Mouse (Mus musculus) kidney, adult 10 weeks (tissue): ENCODE data around the gene Olfr601. TPM values are rescaled to one million over a fixed set of nuclear protein-coding genes. Genes with fewer than 3 reads are reported as not detected.

Experiments
- polyA plus RNA-seq: library from polyadenylated mRNA; stranded (reverse); fragments of 350-450 nt; fragmentation: Illumina TruSeq; extraction: RNeasy Lipid Tissue Mini Kit (QIAGEN cat#74804); gene quantifications from one replicate; pipeline ENCODE4 v1.2.3, GENCODE M21; 2014; ENCODE audit warnings: low read depth, low replicate concordance

The Olfr601 gene
- polyA plus RNA-seq, result not detected

DNA sequence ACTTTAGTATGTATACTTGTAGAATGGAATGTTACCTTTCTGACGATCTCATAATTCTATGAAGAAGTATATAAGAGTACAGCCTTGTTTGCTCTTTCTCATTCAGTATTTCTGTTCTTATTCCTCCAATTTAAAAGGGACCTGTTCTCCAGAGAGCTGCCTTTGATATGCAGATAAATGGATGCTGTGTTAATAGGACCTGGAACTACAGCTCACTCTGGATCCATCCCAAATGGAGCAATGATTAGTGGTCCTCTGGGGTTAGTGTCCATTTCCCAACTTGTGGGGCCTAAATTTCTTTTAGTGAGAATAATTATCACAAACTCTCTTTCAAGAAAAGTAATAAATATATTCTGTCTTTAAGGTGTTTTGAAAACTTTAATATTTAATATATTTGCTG, at the start of gene Olfr601:
Olfr601 (minus strand) TSS at position 101 of the 400 bp plus-strand sequence.

GRCm38 (mm10) chr7:103386077-103386476, 23.6 kb upstream of the Olfr601 start, which contains the start of gene Olfr603:
Gene Olfr603 (minus strand): TSS chr7:103386177.

DNA sequence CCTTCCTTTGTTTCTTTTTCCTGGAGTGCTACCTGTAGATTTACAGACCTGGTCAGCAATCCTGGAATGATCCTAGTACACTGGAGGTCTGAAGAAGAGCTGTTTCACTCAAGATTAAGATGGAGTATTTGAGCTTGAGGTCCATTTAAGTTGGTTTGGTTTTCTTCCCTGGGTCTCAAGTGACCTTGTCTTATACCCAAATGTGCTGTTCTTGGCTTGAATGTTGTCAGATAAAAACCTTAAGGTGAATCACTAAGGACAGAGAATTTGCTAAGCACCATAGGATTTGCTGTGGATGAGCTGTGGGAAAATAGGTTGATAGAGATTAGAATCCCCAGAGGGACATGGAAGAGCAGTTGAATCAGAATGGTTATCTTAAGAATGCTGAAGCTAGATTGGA, 12.9 kb downstream of the Olfr601 start, which contains the start of gene Olfr600:
Olfr600 (minus strand) TSS at position 101 of the 400 bp plus-strand sequence.

DNA sequence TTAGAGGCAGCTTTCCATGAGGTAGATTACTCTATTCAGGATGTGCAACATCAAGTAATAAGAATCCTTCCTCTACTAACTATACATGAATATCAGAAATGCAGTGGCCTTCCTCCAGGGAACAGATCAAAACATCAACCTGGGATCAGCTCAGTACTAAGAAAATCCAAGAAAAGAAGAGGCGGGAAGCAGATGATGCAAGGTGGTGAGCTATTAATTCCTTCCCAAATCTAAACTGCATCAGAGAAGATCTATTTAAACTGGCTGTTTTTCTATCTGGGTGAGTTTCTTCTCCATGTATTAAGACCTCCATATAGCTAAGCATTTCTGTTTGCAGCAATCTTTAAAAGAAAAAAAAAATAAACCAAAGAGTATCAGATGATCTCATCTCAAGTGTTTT, 26.8 kb downstream of the Olfr601 start, which contains the start of gene Olfr599:
Olfr599 (plus strand) TSS at position 301 of the 400 bp plus-strand sequence.

GRCm38 (mm10) chr7:103323268-103323667, 39.2 kb downstream of the Olfr601 start, which contains the start of gene Olfr598:
Gene Olfr598 (plus strand): TSS chr7:103323568.

DNA sequence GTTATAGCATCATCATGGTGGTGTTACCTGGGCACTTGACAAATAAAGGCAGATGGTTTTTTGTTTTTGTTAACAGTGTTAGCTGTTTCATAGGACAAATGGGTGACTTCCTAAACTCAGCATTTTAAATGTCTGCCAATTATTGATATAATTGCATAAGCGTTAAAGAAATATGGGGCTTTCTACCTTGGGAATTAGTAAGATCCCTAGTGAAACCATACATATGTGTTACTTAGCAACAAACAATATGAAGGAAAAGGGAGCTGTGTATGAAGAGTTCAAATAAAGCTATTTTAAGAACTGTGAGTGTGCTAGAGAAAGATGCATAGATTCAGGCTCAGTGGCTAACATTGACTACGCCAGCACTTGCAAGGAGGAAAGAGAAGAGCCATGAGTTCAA, 46.4 kb downstream of the Olfr601 start, which contains the start of gene Olfr597:
Olfr597 (plus strand) TSS at position 301 of the 400 bp plus-strand sequence.

Other genes starting within 250 kb of the Olfr601 start
- not detected for gene Olfr586, start 237.0 kb downstream of the Olfr601 start, polyA plus RNA-seq
- gene Olfr588-ps1, start 221.8 kb downstream of the Olfr601 start, polyA plus RNA-seq, result not detected
- not detected for gene Olfr589, start 206.3 kb downstream of the Olfr601 start, polyA plus RNA-seq
- not detected for gene Olfr591, start 184.3 kb downstream of the Olfr601 start, polyA plus RNA-seq
- gene Olfr592, start 177.9 kb downstream of the Olfr601 start, polyA plus RNA-seq, result not detected
- not detected for gene Olfr593, start 150.8 kb downstream of the Olfr601 start, polyA plus RNA-seq
- not detected for gene Olfr594, start 145.7 kb downstream of the Olfr601 start, polyA plus RNA-seq
- gene Usp17ld, start 110.2 kb downstream of the Olfr601 start, polyA plus RNA-seq, result not detected
- not detected for gene Olfr596, start 57.0 kb downstream of the Olfr601 start, polyA plus RNA-seq
- not detected for gene Olfr597, start 46.3 kb downstream of the Olfr601 start, polyA plus RNA-seq
- not detected for gene Olfr598, start 39.1 kb downstream of the Olfr601 start, polyA plus RNA-seq
- not detected for gene Olfr599, start 26.7 kb downstream of the Olfr601 start, polyA plus RNA-seq
- gene Olfr600, start 13.0 kb downstream of the Olfr601 start, polyA plus RNA-seq, result not detected
- gene Olfr603, start 23.5 kb upstream of the Olfr601 start, polyA plus RNA-seq, result not detected
- gene Usp17lc, start 52.4 kb upstream of the Olfr601 start, polyA plus RNA-seq, result not detected
- not detected for gene Olfr605, start 82.8 kb upstream of the Olfr601 start, polyA plus RNA-seq
- gene Olfr606, start 86.4 kb upstream of the Olfr601 start, polyA plus RNA-seq, result not detected
- gene Olfr607, start 101.5 kb upstream of the Olfr601 start, polyA plus RNA-seq, result not detected
- not detected for gene Olfr608, start 107.2 kb upstream of the Olfr601 start, polyA plus RNA-seq
- not detected for gene Olfr609, start 135.4 kb upstream of the Olfr601 start, polyA plus RNA-seq
- not detected for gene Olfr610, start 149.5 kb upstream of the Olfr601 start, polyA plus RNA-seq
- not detected for gene Olfr611, start 158.2 kb upstream of the Olfr601 start, polyA plus RNA-seq
- not detected for gene Olfr612, start 180.1 kb upstream of the Olfr601 start, polyA plus RNA-seq
- gene Olfr613, start 185.4 kb upstream of the Olfr601 start, polyA plus RNA-seq, result not detected
- not detected for gene Olfr615, start 193.4 kb upstream of the Olfr601 start, polyA plus RNA-seq
- gene Olfr616, start 206.5 kb upstream of the Olfr601 start, polyA plus RNA-seq, result not detected
- not detected for gene Olfr617, start 210.4 kb upstream of the Olfr601 start, polyA plus RNA-seq
- gene Olfr618, start 227.4 kb upstream of the Olfr601 start, polyA plus RNA-seq, result not detected
- gene Olfr619, start 237.9 kb upstream of the Olfr601 start, polyA plus RNA-seq, result not detected
- not detected for gene Olfr620, start 249.9 kb upstream of the Olfr601 start, polyA plus RNA-seq